Mouse (Mus musculus): Measurements from ENCODE around the gene Hoxa3.

Hoxa3 gene

DNA sequence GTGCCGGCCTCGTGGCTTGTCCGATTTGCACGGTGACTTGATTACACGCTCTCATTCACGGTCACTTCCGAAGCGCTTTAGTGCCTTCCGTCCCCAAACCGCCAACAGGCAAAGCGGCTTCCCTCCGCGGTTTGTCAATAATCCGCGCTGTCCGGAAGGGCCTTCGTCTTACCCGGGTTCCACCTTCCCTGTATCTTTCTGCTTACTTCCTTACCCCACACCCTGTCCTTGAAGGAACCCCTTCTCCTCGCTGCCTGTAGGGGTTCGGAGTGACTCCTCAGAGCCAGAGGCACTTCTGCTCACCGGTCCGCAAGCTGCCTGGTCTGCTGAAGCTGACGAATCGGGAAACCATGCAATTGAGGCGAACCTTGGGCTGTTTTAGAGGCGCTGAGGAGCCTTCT is 33.3 kb upstream of the Hoxa3 start:
- DNase-seq = no peak

DNA sequence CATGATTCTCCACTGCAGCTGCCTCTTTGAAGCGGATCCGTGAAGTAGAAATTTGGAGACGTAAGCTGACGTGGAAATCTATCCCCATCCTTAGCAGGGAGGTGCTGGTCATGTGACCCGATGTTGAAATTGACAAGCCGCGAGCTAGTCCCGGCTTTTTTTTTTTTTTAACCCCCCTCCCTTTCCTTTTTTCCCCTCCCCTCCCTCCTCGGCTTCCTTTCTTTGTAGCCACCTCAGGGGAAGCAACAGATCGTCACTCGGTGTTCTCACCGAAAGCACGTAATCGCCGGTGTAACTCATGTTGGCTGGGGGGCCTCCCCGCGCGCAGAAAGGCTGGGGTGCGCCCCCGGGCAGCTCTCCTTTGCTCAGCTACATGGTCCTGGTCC is 32.6 kb upstream of the Hoxa3 start, which contains the start of gene Hoxa11:
TSS of gene Hoxa11 (minus strand) at position 54 of the 386 bp plus-strand sequence.
- DNase-seq = no peak

DNA sequence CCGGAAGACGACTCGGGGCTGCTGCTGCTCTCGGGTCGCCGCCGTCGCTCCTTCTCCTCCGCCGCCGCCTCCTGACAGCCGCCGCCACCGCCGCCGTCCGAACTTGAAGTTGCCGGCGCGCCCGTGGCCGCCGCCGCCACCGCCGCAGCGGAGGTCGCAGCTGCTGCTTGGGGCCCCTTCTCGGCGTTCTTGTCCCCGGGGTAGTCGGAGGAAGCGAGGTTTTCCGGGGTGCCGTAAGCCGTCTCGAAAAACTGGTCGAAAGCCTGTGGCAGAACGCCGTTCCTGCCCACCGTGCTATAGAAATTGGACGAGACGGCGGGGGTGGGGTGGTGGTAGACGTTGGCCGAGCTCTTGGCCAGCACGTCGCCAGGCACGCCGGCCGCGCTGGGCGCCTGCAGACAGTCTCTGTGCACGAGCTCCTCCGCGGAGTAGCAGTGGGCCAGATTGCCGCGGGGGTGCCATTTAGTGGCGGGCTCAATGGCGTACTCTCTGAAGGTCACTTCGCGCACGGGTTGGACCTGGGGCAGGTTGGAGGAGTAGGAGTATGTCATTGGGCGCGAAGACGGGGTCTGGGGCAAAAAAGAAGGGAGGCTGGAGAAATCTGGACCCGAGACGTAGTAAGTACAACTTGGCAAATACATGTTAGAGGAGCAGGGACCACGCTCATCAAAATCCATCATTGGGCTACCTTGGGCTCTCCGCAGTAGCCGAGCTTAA is 32.1 kb upstream of the Hoxa3 start:
- no peak for DNase-seq

DNA sequence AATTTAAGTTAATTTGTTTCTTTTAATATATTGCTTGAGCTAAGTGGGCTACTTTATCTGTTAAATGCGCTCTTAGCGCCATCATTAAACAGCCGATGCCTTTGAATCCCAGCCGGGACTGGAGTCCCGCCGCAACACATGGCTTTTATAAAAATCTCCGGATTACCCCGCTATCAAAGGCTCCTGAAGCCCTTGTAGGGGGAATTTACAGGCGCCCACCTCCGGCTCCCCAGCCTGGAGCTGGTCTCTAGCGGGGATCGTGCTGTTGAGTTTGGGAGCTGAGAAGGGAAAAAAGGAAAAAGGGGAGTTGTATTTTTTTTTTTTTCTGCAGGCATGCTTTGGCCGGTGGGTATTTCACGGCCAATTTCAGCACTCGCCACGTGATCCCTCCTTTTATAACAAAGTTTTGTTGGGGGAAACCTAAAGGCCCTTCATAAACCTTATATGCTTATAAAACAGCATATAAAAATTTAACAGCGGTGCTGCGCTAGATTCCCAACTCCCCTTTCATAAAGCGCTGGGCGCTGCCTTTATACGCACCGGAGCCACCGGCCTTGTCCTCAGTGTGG is 31.4 kb upstream of the Hoxa3 start:
- DNase-seq = no peak

DNA sequence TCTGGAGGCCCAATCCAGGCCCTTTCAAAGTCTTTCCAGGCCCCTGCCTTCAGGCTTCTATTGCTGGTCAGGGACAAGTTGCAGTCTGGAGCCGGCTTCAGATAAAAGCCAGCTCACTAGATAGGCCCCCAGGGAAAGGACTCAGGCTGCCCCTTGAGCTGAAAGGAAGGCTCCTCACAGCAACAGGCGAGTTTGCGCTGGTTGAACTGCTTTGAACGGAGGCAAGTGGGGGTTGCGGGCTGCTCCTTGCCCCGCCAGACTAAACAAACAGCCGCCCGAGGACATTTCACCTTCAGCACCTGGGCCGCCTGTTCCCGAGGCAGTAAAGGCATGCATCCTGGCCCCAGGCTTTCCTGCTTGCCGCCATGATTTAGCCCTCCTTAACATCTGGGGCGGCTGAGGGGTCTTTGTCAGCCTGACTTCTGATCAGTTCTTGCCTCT is 30.6 kb upstream of the Hoxa3 start:
- DNase-seq = no peak

DNA sequence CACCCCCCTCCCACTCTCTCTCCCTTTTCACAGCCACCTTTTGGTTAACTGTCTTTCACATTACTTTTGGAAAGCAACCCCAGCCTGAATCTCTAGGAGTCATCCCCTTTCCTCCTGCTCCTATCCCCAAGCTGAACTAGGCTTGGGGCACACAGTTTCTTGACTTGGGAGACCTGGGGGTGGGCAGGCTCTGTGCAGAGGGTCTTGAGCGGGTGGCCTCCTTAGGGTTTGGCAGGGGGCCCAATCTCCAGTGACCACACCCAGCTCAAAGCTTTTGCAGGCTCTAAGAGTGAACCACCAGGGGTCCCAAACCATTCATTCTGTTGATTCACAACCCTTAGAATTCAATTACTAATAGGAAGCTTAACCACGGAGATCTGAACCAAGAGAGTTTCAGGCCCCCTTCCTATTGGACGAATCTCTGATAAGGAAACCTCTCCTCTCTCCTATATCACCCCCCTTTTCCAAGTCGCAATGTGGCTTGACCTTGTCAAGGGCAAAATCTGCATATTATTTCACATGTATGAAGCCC is 29.7 kb upstream of the Hoxa3 start:
- DNase-seq = no peak

DNA sequence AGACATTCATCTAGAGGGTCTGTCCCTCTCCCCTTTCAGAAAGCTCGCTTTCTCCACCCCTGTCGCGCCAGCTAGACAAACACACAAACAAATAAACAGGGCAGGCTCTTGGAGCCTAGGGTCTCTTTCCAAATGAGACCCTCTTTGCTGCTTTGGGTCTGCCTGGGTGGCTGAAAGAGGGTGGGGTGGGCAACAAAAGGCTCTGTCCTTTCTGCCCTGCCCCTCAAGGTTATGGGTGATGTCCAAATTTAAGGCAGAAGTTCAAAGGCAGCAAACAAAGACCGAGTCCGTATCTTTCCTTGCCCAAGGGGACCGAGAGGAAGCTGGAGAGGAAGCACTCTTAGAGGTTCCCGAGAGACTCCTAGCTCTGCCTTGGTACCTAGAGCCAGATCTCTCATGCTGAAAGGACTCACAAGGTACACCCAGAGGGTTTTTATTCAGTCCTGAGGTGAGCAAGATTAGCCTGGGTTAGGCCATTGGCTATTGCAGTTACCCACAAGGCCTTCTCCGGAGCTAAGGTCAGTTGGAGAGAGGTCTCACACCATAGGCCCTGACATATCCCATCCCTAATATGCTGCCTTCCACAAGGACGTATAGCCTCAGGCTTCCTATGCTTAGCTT is 28.0 kb upstream of the Hoxa3 start:
- no peak for DNase-seq

DNA sequence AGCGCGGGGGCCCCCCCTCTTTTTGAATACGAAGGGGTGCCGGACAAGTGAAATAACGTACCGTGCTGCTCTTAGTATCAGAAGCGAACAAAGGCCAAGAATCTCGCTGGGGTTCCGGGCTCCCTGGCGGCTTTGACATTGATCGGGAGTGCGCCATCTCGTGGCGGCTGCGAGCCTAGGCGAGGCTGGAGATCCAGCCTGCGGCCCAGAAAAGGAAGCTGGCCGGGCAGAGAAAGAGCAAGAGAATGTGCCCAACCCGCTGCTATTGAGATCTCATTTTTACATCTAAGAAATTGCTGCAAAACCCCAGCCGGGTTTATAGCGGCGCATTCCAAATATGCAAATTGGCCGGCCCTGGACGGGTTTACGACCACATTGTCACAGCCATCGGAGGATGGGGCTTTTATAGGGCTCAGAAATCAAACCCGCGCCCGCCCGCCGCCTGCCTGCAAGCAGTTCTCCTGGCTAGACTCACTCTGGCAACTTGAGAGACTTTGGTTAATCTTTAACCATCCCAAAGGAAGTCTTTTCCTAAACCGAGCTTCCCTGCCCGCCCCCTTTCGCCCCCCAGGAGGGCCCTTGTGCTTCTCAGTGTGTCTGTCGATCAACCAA is 27.4 kb upstream of the Hoxa3 start, which contains the start of gene Hoxa10:
TSS of gene Hoxa10 (minus strand) at position 466 of the 612 bp plus-strand sequence.
- DNase-seq = peak; percentile 76 to 78

DNA sequence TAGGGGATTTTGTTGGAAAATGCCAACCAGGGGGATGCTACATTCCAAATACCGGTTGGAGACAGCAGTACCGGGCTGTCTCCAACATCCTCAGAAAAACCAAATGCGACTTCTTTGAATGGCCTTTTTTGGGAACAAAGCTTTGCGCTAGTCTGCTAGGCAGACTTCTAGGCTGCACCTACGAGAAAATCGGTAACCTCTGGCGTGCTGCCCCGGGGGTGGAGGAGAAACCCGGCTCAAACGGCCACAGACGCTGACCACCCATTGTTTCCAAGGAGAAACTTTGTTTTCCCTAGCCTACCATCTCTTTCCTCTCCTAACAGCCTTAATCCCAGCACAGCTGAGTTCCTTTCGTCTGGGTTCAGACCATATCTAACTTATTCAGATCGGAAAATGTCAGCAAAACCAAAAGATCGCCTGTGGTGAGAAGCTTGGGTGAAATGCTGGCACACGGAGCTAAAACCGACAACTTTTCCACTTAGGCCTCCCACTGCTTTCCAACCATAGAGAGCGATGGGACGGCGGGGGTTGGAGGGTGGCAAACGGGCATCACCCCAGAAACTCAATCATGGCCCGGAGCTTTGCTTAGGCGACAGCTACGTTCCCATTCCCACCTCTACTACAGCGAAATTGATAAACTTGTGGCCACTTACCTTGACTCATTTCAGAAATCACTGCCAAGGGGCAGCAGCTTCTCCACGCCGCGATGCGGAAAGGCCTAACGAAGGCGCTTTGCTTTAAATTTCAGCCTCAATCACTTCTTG is 26.7 kb upstream of the Hoxa3 start:
- DNase-seq = no peak

DNA sequence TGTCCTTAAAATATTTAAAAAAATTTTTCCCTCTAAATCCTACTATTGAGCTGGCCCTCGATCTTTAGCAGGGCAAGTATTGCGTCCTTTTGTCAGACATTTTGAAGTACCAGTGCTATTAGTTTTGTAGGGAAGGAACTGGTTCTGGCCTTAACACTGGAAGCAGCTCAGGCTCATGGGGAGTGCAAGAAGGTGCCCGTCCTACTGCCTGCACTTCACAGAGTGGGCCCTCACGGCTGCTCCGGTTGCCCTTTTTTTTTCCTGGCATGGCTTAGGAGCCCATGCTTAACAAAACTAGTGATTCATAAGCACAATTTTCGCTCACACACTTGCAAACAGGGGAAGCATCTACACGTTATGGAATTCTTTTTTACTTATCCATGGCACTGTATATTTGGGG is 25.8 kb upstream of the Hoxa3 start:
- DNase-seq = no peak

DNA sequence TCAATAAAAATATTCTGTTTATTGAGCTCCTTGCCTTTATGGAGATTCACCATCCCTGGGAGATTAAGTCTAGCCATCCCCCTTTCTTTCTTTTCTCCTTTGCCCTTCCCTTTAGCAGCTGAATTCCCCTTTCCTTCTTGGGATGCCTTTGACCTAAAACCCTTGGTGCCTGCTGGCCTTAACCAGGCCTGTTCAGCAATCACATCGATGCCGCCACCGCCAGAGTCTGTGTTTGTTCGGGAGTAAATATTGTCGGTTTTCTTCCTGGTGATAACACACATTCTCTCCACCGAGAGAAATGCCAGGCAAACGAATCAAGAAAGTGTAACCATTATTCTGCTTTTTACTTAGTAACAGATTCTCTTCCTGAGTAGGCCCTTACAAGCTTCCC is 25.0 kb upstream of the Hoxa3 start:
- no peak for DNase-seq

DNA sequence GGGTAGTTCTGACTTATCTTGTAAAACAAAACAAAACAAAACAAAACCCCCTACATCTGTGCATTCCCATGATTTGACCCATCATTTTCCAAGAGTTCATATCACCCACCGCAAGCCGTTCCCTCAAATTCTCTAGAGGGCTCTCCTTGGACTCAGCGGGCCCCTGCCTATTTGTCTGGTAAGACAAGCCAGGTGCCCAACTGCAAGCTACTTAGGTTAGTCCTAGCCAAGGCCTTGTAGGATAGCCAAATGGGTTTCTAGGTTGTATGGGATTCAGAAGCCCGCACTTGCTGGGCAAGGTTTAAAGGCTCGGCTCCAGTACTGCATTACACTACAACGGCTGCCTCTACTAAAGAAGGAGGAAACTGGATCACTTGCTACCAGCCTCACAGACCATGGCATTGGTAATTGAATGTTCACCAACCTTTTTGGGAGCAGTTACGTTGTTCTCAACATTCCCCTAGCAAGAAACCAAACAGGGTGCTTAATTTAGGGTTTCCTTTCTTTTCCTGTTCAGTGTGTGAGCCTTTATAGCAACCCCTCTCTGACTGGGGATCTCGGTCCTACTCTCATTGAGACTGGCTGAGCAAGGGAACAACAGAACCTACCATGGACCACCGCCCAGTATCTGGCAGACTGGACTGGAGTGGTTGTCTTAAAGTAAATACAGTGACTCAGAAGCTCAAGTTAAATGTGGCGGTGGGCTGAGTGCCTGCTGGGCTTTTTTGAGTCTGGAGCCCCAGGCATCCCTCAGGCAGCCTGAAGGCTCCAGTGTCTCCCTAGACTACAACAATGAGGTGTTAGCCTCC is 24.4 kb upstream of the Hoxa3 start:
- no peak for DNase-seq

DNA sequence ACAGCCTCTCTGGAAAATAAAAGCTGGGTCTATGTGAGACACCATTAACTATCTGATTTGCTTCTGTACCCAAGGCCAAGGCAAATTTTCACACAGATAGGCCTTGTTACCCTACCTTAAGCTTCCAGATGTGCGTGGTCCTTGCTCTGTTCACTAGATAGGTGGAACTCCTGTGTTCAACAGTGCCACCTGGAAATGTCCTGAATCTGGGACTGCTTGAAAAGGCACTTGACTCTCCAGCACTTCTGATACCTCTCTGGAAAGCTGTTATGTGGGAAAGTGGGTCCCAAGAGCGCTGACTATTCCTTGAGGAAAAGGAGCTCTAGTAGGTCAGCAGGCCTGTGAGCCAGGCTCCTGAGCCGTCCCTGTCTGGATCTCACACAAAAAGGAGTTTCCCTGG is 23.7 kb upstream of the Hoxa3 start:
- DNase-seq = no peak

DNA sequence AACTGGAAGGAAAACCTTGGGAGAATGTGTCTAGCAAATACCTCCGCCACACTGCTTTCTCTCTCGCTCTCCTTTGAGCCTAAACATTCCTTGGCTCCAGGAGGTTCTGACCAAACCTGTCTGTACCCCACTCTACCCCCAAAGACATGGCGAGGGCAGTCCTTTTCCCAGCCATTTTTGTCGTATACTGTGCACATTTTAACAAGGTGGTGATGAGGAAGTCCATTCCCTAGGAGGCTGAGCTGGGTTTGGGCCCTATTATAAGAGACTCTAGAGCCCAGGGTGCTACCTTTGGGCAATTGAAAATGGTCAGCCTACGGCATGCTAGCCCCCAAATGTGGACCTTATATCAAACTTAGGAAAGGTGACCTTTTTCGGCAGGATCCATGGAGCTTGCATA is 22.7 kb upstream of the Hoxa3 start:
- no peak for DNase-seq

DNA sequence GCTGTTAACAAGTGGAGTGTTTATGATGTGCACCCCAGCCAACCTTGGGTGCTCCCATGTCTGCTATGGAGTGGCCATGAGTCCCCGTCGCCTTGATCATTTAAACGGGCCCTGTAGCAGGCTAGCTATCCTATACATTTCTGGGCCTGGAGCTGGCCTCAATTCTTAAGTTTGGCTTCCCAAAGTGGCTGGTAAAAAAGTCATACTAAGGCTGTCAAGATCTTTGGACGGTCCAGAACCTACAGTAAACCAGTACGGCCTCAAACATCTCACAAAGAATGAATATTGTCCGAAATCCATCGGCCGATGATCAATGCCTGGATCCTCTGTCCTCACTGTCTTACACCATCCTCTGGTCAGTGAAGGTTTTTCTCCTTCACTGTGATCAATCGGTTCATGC is 22.1 kb upstream of the Hoxa3 start:
- DNase-seq = no peak

DNA sequence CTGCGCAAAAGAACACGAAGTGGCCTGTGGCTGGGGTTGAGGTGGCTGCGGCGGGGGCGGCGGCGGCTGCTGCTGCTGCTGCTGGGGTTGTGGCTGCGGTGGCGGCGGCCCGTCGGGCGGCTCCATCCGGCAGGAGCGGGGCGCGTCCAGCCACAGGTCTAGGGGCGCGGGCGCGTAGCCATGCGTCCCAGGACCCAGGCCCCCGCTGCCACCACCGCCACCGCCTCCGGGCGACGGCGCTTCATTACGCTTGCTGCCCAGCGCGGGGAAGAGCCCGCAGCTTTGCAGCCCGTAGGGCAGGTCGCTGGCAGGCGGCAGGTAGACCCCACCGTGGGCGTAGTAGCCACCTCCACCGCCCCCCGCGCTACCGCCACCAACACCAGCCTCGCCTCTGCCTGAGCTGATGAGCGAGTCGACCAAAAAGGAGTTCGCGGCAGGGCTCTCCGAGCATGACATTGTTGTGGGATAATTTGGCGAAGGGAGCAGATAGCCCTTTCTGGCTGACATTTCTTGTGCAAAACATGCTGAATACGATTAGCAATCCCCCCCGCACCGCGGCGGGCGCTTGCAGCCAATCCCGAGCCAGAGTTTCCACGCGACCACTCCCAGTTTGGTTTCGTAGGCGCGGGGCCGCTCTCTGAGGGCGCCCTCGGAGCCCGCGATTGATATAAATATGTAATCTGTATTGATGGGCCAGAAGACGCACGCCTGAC is 21.4 kb upstream of the Hoxa3 start:
- DNase-seq = no peak

DNA sequence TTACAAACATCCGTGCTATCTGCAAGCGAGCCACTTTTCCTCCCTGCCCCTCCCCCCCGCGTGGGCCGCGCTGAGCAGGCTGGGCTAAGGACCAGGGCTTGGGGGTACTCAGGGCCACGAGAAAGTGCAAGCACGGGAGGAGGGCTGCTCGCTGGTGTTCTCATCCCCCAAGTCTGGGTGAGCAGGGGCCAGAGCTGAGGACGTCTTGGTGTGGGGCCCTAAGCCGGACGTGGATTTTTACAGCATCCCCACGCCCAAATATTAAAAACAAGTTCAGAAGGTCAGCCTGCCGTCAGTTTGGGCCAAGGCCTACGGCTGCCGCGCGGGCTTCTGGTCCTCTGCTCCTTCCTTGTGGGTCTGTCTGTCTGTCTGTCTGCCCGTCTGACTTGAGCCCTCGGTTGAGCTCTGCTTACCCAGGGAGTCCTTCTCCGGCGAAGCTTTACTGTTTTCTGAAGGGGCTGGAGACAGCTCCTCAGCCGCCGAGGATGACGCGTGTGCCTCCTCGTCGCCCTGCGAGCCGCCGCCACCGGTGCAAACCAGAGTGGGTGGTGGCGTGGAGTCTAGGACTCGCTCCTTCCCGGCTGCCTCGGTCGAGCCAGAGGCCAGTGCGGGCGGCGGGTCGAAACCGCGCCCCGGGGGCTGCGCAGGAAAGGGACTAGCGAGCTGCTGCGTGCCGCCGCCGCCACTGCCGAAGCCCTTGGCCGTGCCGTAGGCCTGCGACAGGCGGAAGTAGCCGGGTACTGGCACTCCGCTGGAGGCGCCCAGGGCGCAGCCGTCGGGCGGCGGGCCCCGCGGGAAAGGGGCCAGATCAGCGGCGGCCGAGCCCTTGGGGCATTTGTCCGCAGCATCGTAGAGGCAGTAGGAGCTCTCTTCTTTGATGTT is 20.7 kb upstream of the Hoxa3 start:
- no peak for DNase-seq

DNA sequence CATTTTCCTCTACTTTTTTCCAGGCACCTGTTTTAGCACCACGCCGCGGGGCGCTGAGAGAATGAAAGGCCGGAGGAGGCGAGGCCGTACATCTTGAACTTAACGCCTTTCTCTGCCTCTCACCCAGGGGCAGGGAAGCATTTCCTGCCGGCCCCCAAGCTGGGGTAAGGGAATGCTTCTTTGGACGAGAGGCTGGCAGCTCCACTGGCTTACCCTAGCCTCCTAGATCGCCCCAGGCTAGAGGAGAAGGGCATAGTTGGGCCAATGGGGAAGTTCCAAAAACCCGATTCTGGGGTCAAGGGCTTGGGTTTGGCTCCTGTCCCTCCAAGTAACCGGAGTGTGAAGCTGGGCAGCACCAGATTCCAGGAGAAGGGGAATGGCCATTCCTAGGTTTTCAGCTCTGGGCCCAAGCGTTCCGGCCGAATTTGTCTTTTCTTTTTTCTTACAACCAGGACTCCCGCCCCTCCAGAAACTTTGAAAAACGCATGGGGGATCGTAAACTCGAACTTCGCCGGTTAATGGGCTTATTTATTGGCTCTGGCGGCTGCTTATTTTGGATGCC is 19.9 kb upstream of the Hoxa3 start:
- no peak for DNase-seq

DNA sequence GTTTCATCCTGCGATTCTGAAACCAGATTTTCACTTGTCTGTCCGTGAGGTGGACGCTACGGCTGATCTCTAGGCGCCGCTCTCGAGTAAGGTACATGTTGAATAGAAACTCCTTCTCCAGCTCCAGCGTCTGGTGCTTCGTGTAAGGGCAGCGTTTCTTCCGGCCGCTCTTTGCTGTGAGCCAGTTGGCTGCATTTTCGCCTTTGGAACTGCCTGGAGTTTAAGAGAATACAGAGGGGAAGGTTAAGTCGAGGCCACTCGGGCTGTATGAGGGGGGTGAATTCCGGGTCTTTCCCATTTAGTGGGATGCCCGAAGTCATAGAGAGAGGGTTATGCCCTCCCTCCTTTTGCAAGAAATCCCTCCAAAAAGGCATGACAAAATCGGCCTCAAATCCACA is 19.4 kb upstream of the Hoxa3 start:
- DNase-seq = no peak

Measured in cerebellum, postnatal 10 days (tissue).